Mouse (Mus musculus): Measurements from ENCODE around the gene Gas1. TPM values are rescaled to one million over a fixed set of nuclear protein-coding genes. Genes with fewer than 3 reads are reported as not detected.

The Gas1 gene
- polyA plus RNA-seq, 1 experiment from 2014 or later, result 3.1 TPM

DNA sequence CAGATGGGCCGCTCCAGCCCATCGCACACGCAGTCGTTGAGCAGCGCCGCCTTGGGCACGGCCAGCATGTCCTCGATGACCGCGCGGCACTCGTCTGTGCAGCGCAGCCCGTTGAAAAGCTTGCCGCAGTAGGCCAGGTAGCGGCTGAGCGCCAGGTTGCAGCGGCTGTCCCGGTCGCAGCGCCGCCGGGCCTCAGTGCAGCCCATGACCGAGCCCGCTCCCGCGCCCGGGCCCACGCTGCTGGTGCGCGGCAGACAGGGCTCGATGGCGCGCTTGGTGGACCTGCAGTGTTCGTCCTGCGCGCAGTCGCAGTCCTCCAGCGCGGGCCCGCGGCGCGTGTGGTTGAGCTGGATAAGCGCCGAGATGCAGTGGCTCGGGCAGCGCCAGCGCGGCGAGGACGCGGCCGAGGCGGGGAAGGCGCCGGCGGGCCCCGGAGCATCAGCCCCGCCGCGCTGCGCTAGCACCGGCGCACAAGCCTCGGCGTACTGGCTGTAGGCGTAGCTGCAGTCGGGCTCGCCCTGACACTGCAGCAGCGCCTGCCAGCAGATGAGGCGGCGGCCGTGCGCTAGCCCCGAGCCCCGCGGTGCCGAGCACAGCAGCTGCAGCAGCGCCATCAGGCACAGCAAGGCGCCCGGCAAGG is 909 bp downstream of the Gas1 start:
- H3K9me3 ChIP-seq (ENCODE audit: low read length), result no peaks in the 10 kb centered on the region
- peak; percentile 28 for DNase-seq
- peak overlapping the region; percentile 51; the same call in 1 of the 2 replicates for H3K27ac ChIP-seq (ENCODE audit: low read depth)
- WGBS (ENCODE audit: insufficient replicate concordance), result under 1% methylated on average over 68 of the region's 82 CpGs
- no peak overlapping the region for H3K9ac ChIP-seq (replicated peaks)
- peaks cover 11% of the 10 kb centered on the region; the same call in 1 of the 2 replicates for H3K4me1 ChIP-seq (ENCODE audit: insufficient read depth)
- peak overlapping the region; percentile 78 for H3K4me2 ChIP-seq (ENCODE audit: low read depth, low read length)
- TF ChIP-seq CTCF (IDR thresholded peaks at IDR 0.05; ENCODE audit: low read depth), result no peak
- no peak for TF ChIP-seq EP300 (IDR thresholded peaks at IDR 0.05; ENCODE audit: low read depth)
- peak overlapping the region; percentile 52 for H3K4me3 ChIP-seq (ENCODE audit: low read depth, low read length)
- peak; percentile 27 for ATAC-seq
- H3K27me3 ChIP-seq (ENCODE audit: insufficient read depth, low read length), result peaks cover 63% of the 10 kb centered on the region
- H3K36me3 ChIP-seq (replicated peaks; ENCODE audit: insufficient read depth, low read length), result no peaks in the 10 kb centered on the region

DNA sequence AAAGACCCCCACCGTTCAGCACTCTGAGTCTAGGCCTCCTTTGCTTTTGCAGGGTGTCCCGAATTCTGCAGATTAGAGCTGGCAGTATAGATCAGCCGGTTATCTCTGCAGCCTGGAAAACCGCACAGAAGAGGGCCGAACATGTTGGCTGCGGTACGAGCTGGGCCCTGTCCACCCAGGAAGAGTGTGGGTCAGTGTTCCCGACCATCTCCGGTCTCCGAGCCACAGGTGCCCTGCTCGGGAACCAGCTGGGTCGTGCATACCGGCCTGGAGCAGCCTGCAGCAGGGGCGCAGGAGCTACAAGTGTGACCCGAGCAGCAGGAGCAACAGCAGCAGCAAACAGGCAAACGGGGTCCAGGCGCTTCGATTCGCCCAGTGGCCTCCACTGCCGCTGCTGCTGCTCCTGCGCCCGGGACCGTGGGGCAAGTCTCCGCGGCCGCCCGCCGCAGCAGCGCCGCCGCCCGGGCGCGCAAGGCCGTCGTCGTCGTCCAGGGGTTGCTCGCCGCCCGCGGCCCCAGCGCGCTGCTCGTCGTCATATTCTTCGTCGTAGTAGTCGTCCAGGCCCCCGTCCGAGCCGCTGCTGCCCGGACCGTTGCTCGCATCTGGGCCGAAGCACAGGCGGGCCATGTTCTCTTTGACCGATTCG is 1.6 kb downstream of the Gas1 start:
- Histone ChIP-seq H3K27me3 (ENCODE audit: insufficient read depth, low read length) (peaks cover 69% of the 10 kb centered on the region), H3K9ac (replicated peaks) (peak overlapping the region; percentile 31; the same call in 1 of the 2 replicates), H3K4me1 (ENCODE audit: insufficient read depth) (peaks cover 11% of the 10 kb centered on the region; the same call in 1 of the 2 replicates), H3K4me2 (ENCODE audit: low read depth, low read length) (peak overlapping the region; percentile 78), H3K4me3 (ENCODE audit: low read depth, low read length) (peak overlapping the region; percentile 52), H3K36me3 (replicated peaks; ENCODE audit: insufficient read depth, low read length) (no peaks in the 10 kb centered on the region), H3K9me3 (ENCODE audit: low read length) (no peaks in the 10 kb centered on the region), H3K27ac (ENCODE audit: low read depth) (no peak overlapping the region)
- 1% methylated on average over 53 of the region's 59 CpGs for WGBS (ENCODE audit: insufficient replicate concordance)
- TF ChIP-seq CTCF (IDR thresholded peaks at IDR 0.05; ENCODE audit: low read depth) (no peak), EP300 (IDR thresholded peaks at IDR 0.05; ENCODE audit: low read depth) (no peak)
- ATAC-seq, result no peak
- peak; percentile 22 for DNase-seq

DNA sequence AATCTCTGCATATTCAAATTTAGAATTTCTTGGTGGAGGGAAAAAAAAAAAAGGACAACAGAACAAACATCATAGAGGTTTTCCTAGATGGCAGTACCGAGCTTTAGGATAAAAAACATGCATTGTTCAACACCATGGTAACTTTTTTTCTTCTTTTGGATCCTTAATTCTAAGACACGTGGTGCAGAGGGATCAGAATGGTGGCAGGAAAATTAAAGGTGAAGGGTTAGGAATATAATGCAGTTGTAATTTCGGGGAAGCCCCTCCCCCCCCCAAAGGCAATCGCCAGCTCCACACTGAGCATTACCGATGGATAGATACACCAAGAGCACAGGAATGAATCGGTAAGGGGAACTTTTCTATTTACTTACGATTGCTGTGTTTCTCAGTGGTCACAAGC is 2.2 kb downstream of the Gas1 start:
- H3K36me3 ChIP-seq (replicated peaks; ENCODE audit: insufficient read depth, low read length), result no peaks in the 10 kb centered on the region
- no peak for ATAC-seq
- TF ChIP-seq EP300 (IDR thresholded peaks at IDR 0.05; ENCODE audit: low read depth), result no peak
- no peak for TF ChIP-seq CTCF (IDR thresholded peaks at IDR 0.05; ENCODE audit: low read depth)
- peak overlapping the region; percentile 78; the same call in 1 of the 2 replicates for H3K4me2 ChIP-seq (ENCODE audit: low read depth, low read length)
- H3K27me3 ChIP-seq (ENCODE audit: insufficient read depth, low read length), result peaks cover 72% of the 10 kb centered on the region
- no peaks in the 10 kb centered on the region for H3K9me3 ChIP-seq (ENCODE audit: low read length)
- H3K9ac ChIP-seq (replicated peaks), result no peak overlapping the region
- H3K4me1 ChIP-seq (ENCODE audit: insufficient read depth), result peaks cover 11% of the 10 kb centered on the region; the same call in 1 of the 2 replicates
- H3K27ac ChIP-seq (ENCODE audit: low read depth), result no peak overlapping the region
- peak overlapping the region; percentile 52; the same call in 1 of the 2 replicates for H3K4me3 ChIP-seq (ENCODE audit: low read depth, low read length)
- no peak for DNase-seq
- WGBS (ENCODE audit: insufficient replicate concordance), result 3% methylated on average over 7 of the region's 7 CpGs

DNA sequence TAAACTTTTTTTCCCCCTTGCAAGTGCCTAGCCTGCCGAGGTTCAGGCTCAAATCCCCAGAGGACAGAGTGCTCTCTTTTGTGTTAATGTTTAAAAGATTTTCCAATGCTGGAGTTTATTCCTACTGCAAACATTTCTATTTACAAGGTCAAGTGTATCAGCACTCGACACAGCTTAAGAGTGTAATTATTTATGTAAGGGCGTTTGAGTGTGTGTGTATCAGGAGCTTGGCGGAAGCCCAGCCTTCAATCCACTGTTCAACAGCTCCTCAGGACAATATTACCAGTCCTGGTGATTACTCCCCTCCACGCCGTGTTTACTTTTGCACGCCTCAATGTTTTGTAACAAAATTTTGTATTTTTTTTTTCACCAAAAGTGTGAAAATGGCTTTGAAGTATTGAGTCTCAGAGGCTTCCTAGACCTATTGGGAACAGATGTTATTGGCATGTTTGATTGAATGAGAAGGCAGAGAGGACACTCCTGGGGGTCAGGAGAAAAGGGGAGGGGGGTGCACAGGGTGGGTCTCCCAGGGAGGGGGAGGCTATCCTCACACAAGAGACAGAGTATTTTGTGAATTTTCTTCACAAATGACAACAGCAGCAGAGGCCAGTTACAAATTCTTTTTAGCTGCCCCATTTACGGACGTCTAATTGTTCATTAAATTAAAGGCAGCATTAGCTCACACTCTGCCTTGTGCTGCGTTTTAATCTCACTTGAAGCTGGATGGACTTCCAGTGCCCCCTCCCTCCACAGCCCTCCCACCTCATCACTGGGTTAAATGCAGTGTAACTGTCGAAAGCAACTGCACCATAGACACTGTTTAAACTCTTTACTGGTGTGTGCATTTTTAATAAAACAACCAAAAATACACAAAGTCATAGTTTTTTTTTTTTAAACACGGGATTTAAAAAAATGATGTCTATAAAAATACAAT is 3.3 kb downstream of the Gas1 start:
- 0 out of 2 replicates have a peak overlapping the region, but pooled peaks have one; percentile 13 for H3K4me2 ChIP-seq (ENCODE audit: low read depth, low read length)
- H3K4me3 ChIP-seq (ENCODE audit: low read depth, low read length), result no peak overlapping the region
- H3K27me3 ChIP-seq (ENCODE audit: insufficient read depth, low read length), result peaks cover 74% of the 10 kb centered on the region
- ATAC-seq, result no peak
- peaks cover 11% of the 10 kb centered on the region; the same call in 1 of the 2 replicates for H3K4me1 ChIP-seq (ENCODE audit: insufficient read depth)
- H3K36me3 ChIP-seq (replicated peaks; ENCODE audit: insufficient read depth, low read length), result no peaks in the 10 kb centered on the region
- no peaks in the 10 kb centered on the region for H3K9me3 ChIP-seq (ENCODE audit: low read length)
- no peak for DNase-seq
- no peak overlapping the region for H3K9ac ChIP-seq (replicated peaks)
- H3K27ac ChIP-seq (ENCODE audit: low read depth), result no peak overlapping the region
- WGBS (ENCODE audit: insufficient replicate concordance), result 29% methylated on average over 12 of the region's 12 CpGs
- TF ChIP-seq EP300 (IDR thresholded peaks at IDR 0.05; ENCODE audit: low read depth) (no peak), CTCF (IDR thresholded peaks at IDR 0.05; ENCODE audit: low read depth) (no peak)

DNA sequence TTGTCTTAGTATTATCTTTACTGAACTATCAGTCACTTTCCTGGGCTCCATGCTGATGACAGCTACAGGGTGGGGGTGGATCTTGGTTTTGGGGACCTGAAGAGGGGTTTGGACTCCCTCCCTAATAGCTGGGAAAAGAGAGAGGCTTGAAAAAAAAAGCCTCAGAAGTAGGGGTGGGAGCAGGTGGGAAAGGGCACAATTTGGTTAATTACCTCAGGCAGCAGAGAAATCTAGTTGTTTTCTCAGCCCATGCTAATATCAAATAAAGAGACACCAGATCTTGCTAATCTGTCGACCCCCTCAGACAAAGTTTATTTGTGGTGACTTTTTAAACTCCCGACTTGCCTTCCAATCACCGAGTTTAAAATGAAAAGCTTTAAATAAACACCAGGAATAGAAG is 4.0 kb downstream of the Gas1 start:
- DNase-seq (no peak), ATAC-seq (no peak)
- H3K27me3 ChIP-seq (ENCODE audit: insufficient read depth, low read length), result peaks cover 70% of the 10 kb centered on the region
- H3K4me3 ChIP-seq (ENCODE audit: low read depth, low read length), result no peak overlapping the region
- H3K4me1 ChIP-seq (ENCODE audit: insufficient read depth), result peaks cover 11% of the 10 kb centered on the region; the same call in 1 of the 2 replicates
- no peak for TF ChIP-seq CTCF (IDR thresholded peaks at IDR 0.05; ENCODE audit: low read depth)
- no peak for TF ChIP-seq EP300 (IDR thresholded peaks at IDR 0.05; ENCODE audit: low read depth)
- H3K9ac ChIP-seq (replicated peaks), result no peak overlapping the region
- 4% methylated on average over 3 of the region's 3 CpGs for WGBS (ENCODE audit: insufficient replicate concordance)
- no peaks in the 10 kb centered on the region for H3K9me3 ChIP-seq (ENCODE audit: low read length)
- H3K27ac ChIP-seq (ENCODE audit: low read depth), result no peak overlapping the region
- H3K4me2 ChIP-seq (ENCODE audit: low read depth, low read length), result 0 out of 2 replicates have a peak overlapping the region, but pooled peaks have one; percentile 13
- no peaks in the 10 kb centered on the region for H3K36me3 ChIP-seq (replicated peaks; ENCODE audit: insufficient read depth, low read length)
